In the genomic region with DNA sequence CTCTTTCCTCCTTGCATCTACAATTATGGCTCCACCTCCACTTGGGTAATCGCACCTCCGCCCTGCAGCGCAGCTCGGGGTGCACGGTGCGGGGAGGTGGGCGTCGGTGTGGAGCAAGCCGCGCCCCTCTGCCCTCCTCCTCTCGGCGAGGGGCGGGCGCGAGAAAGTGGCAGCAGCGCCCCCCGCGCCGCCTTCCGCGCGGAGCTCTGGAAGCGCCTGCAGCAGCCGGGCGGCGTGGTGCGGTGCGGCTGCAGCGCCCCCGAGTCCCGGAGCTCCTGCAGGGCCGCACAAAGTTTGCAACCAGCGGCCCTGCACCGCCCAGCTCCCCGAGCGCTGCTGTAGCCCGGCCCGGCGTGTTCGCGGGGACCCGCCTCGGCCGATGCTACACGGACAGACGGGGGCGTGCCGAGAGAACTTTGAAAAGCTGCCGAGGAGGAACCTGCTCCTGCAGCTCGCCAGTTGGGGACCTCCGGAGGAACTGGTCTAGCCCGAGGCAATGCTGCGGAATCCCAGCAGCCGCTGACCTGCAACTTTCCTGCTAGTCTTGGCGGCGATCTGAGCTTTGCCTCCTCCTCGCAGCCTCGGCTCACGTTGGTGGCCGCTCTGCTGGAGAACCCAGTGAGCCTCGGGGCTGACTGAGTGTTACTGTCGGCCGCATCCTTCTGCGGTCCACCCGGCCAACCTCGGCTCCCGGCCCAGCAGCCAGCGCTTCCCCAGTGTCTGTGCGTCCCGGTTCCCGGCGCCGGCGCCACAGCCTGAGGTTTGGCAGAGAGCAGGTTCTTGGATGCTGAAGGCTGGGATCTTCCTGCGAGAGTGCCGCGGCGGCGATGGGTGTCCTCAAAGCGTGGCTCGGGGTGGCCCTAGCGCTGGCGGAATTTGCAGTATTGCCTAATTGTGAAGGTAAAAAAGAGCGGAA, we compare ENCODE assay signal across 8 mouse cellular contexts. TPM values are rescaled to one million over a fixed set of nuclear protein-coding genes. Genes with fewer than 3 reads are reported as not detected.
DNase-seq lines count a peak whose midpoint lies in the region; ATAC-seq and TF ChIP-seq lines count a peak whose summit lies in the region.

No protein-coding gene starts in this region.

- DNase-seq in adrenal gland, adult (ENCODE audit: inconsistent age in 2 of 2, low spot score in 1 of 2) = peak; percentile 51 to 84
- peak; percentile 64 for DNase-seq in gastrocnemius, postnatal 10 days
- DNase-seq in left cerebral cortex, adult 2 months (ENCODE audit: extremely low spot score in 1 of 2, low spot score in 2 of 2) = peak; percentile 61 to 78
- DNase-seq in lung, postnatal 25 days (ENCODE audit: low spot score) = peak; percentile 40
- DNase-seq in right cerebral cortex, adult 18-20 months = peak; percentile 69
- DNase-seq in MN1 (ENCODE audit: low spot score) = no peak

- H3K27ac ChIP-seq in hindbrain, embryonic 16.5 days (ENCODE audit: low read depth, low read length) = peak overlapping the region; percentile 69
- H3K27ac ChIP-seq in left cerebral cortex, adult 2 months = peak overlapping the region; percentile 34

- H3K4me3 ChIP-seq in hindbrain, embryonic 16.5 days (ENCODE audit: low read length) = peak overlapping the region; percentile 70
- peak overlapping the region; percentile 73 for H3K4me3 ChIP-seq in left cerebral cortex, adult 2 months

- TF ChIP-seq CTCF in left cerebral cortex, adult 2 months (IDR thresholded peaks at IDR 0.05) = no peak; the same call in 1 of the 2 replicates

- WGBS in hindbrain, embryonic 16.5 days = under 1% methylated on average over 67 of the region's 84 CpGs

- H3K36me3 ChIP-seq in hindbrain, embryonic 16.5 days (ENCODE audit: control insufficient read depth, insufficient read depth, low read length) = no peaks in the 10 kb centered on the region

- no peaks in the 10 kb centered on the region for H3K27me3 ChIP-seq in hindbrain, embryonic 16.5 days (replicated peaks; ENCODE audit: control insufficient read depth, insufficient read depth, low read length)

- no peaks in the 10 kb centered on the region for H3K9me3 ChIP-seq in hindbrain, embryonic 16.5 days (ENCODE audit: control insufficient read depth, low read length)

- intact Hi-C loops in left cerebral cortex, adult 2 months (cut with DNase I) = loop anchor here (2.0 to 5.0 kb wide), 3 partner anchors 83 to 303 kb away; no protein-coding TSS in a partner anchor

- peaks cover 11% of the 10 kb centered on the region for H3K4me1 ChIP-seq in hindbrain, embryonic 16.5 days (ENCODE audit: control insufficient read depth, insufficient read depth, low read depth, low read length)

- H3K9ac ChIP-seq in hindbrain, embryonic 16.5 days (ENCODE audit: low read depth, low read length) = peak overlapping the region; percentile 57

- ATAC-seq in common myeloid progenitor, adult 5-6 weeks (replicated peaks; ENCODE audit: low read depth, poor library complexity, severe bottlenecking) = peak; percentile 57
- peak; percentile 93 for ATAC-seq in hindbrain, embryonic 16.5 days

- H3K4me2 ChIP-seq in hindbrain, embryonic 16.5 days (ENCODE audit: low read length) = peak overlapping the region; percentile 97

RNA-seq across cellular contexts. Expression of a gene that starts 0.5 kb away (rescaled TPM):
- total RNA-seq in common myeloid progenitor, adult 5-6 weeks (2017) = not detected in 2 replicates
- 10 to 100 TPM; 22.8 to 30.6 TPM for total RNA-seq in gastrocnemius, postnatal 10 days (2021)
- polyA plus RNA-seq in hindbrain, embryonic 16.5 days (2015; fragmentation: Nextera tagmentation; extraction: Ambion mirVana) = 5.1 and 6.4 TPM in 2 replicates
- total RNA-seq in left cerebral cortex, adult 2 months (2021) = 10 to 100 TPM; 23.0 to 25.2 TPM

Comparison
In these comparisons a context has a peak if more than half of its experiments do, and no peak if none do; other contexts are left out.
1. RNA of a gene that starts 0.5 kb away (total RNA-seq): 22.8 to 30.6 TPM in gastrocnemius, postnatal 10 days and 23.0 to 25.2 TPM in left cerebral cortex, adult 2 months; not detected in common myeloid progenitor, adult 5-6 weeks; every median in the first group is over 10 times any median in the second.